9 mouse cellular contexts compared by ENCODE assay signal in genomic region chr2:93744346-93745229, GRCm38 (mm10).
A peak's percentile ranks its signal among the peaks of the same experiment; 100 is the strongest.
DNase-seq lines count a peak whose midpoint lies in the region; ATAC-seq and TF ChIP-seq lines count a peak whose summit lies in the region.
"Had no signal": no experiment of that assay in that cellular context is flagged by ENCODE, and none has a peak within 500 bp of the region (broad histone marks: within the 10 kb centered on the region; RNA-seq: fewer than 3 reads in every experiment).

No protein-coding gene starts in this region.

- TF ChIP-seq CTCF in heart, postnatal 0 days (IDR thresholded peaks at IDR 0.05; ENCODE audit: low read depth): peak; percentile 32
- TF ChIP-seq CTCF in forebrain, postnatal 0 days (IDR thresholded peaks at IDR 0.05; ENCODE audit: low read depth): no peak
- TF ChIP-seq CTCF in thymus, adult 2 months (IDR thresholded peaks at IDR 0.05; ENCODE audit: borderline replicate concordance, control insufficient read depth, extremely low read depth, insufficient read depth, low read length, poor library complexity): no peak

- no peak for ATAC-seq in heart, postnatal 0 days (ENCODE audit: insufficient read depth, low read depth)
- peak; percentile 90 for ATAC-seq in forebrain, postnatal 0 days
- ATAC-seq in limb, embryonic 13.5 days (ENCODE audit: low FRiP score, low read depth): no peak; the same call in 1 of the 2 replicates

- H3K27ac ChIP-seq in heart, postnatal 0 days (ENCODE audit: low read depth): no peak overlapping the region
- H3K27ac ChIP-seq in forebrain, postnatal 0 days (ENCODE audit: low read depth, low read length): peak overlapping the region; percentile 78
- no peak overlapping the region for H3K27ac ChIP-seq in limb, embryonic 13.5 days
- H3K27ac ChIP-seq in thymus, adult 2 months (ENCODE audit: control insufficient read depth, insufficient read depth, low read length): no peak overlapping the region
- H3K27ac ChIP-seq: embryonic facial prominence, embryonic 15.5 days had no signal

- H3K9ac ChIP-seq in heart, postnatal 0 days (replicated peaks; ENCODE audit: low read depth, low read length): no peak overlapping the region
- H3K9ac ChIP-seq in forebrain, postnatal 0 days: no peak overlapping the region
- H3K9ac ChIP-seq in limb, embryonic 13.5 days: 0 out of 2 replicates have a peak overlapping the region, but pooled peaks have one; percentile 8
- H3K9ac ChIP-seq: embryonic facial prominence, embryonic 15.5 days had no signal

- H3K27me3 ChIP-seq in heart, postnatal 0 days (ENCODE audit: control insufficient read depth, insufficient read depth, low read length): no peaks in the 10 kb centered on the region
- no peaks in the 10 kb centered on the region for H3K27me3 ChIP-seq in forebrain, postnatal 0 days (ENCODE audit: insufficient read depth, low read length)
- peaks cover 19% of the 10 kb centered on the region for H3K27me3 ChIP-seq in limb, embryonic 13.5 days
- no peaks in the 10 kb centered on the region for H3K27me3 ChIP-seq in thymus, adult 2 months (ENCODE audit: control insufficient read depth, insufficient read depth, low read length)
- H3K27me3 ChIP-seq: embryonic facial prominence, embryonic 15.5 days had no signal

- DNase-seq in heart, postnatal 0 days (ENCODE audit: low spot score): no peak
- DNase-seq in heart, adult 11 months: no peak
- DNase-seq in cerebellum, adult 11 months: peak; percentile 56
- DNase-seq in forebrain, postnatal 0 days: peak; percentile 71
- DNase-seq in thymus, adult 2 months: no peak
- DNase-seq in urinary bladder, postnatal 10 days (ENCODE audit: low spot score): no peak
- DNase-seq in frontal cortex, postnatal 14 days (ENCODE audit: low spot score in 2 of 2): no peak

- 56% methylated on average over 11 of the region's 11 CpGs for WGBS in heart, postnatal 0 days
- 16% methylated on average over 11 of the region's 11 CpGs for WGBS in forebrain, postnatal 0 days
- 26% methylated on average over 11 of the region's 11 CpGs for WGBS in limb, embryonic 13.5 days
- 92% methylated on average over 11 of the region's 11 CpGs for WGBS in thymus, adult 2 months

- H3K36me3 ChIP-seq in heart, postnatal 0 days (replicated peaks; ENCODE audit: control insufficient read depth, insufficient read depth, low read length): no peaks in the 10 kb centered on the region
- peaks cover 2% of the 10 kb centered on the region; the same call in 1 of the 2 replicates for H3K36me3 ChIP-seq in forebrain, postnatal 0 days (ENCODE audit: insufficient read depth)
- 0 out of 2 replicates have a peak, but pooled peaks cover 1% of the 10 kb centered on the region for H3K36me3 ChIP-seq in limb, embryonic 13.5 days
- no peaks in the 10 kb centered on the region for H3K36me3 ChIP-seq in thymus, adult 2 months (ENCODE audit: control insufficient read depth, insufficient read depth, low read length)
- H3K36me3 ChIP-seq: embryonic facial prominence, embryonic 15.5 days had no signal

- H3K9me3 ChIP-seq in heart, postnatal 0 days (replicated peaks; ENCODE audit: control insufficient read depth, low read length): no peaks in the 10 kb centered on the region
- no peaks in the 10 kb centered on the region for H3K9me3 ChIP-seq in forebrain, postnatal 0 days (ENCODE audit: low read length)
- no peaks in the 10 kb centered on the region for H3K9me3 ChIP-seq in limb, embryonic 13.5 days
- H3K9me3 ChIP-seq: embryonic facial prominence, embryonic 15.5 days had no signal

- no peaks in the 10 kb centered on the region for H3K4me1 ChIP-seq in heart, postnatal 0 days (ENCODE audit: control insufficient read depth, insufficient read depth)
- H3K4me1 ChIP-seq in forebrain, postnatal 0 days (ENCODE audit: insufficient read depth): 0 out of 2 replicates have a peak, but pooled peaks cover 10% of the 10 kb centered on the region
- peaks cover 59% of the 10 kb centered on the region for H3K4me1 ChIP-seq in limb, embryonic 13.5 days
- peaks cover 7% of the 10 kb centered on the region for H3K4me1 ChIP-seq in thymus, adult 2 months (replicated peaks; ENCODE audit: control insufficient read depth, insufficient read depth, low read length)

- TF ChIP-seq EP300 in heart, postnatal 0 days (IDR thresholded peaks at IDR 0.05; ENCODE audit: low read depth): no peak

- TF ChIP-seq POLR2A in thymus, adult 2 months (IDR thresholded peaks at IDR 0.05; ENCODE audit: control insufficient read depth, extremely low read depth, insufficient read depth, low read length, poor library complexity): no peak

- H3K4me2 ChIP-seq in heart, postnatal 0 days (ENCODE audit: low read depth, low read length): no peak overlapping the region
- no peak overlapping the region for H3K4me2 ChIP-seq in forebrain, postnatal 0 days (ENCODE audit: low read depth)
- no peak overlapping the region for H3K4me2 ChIP-seq in limb, embryonic 13.5 days (replicated peaks)
- H3K4me2 ChIP-seq: embryonic facial prominence, embryonic 15.5 days had no signal

- H3K4me3 ChIP-seq in heart, postnatal 0 days (ENCODE audit: low read depth, low read length): no peak overlapping the region
- H3K4me3 ChIP-seq in forebrain, postnatal 0 days (ENCODE audit: low read depth, low read length): no peak overlapping the region
- H3K4me3 ChIP-seq in limb, embryonic 13.5 days: no peak overlapping the region
- H3K4me3 ChIP-seq in thymus, adult 2 months (ENCODE audit: control insufficient read depth, insufficient read depth, low read length): no peak overlapping the region
- H3K4me3 ChIP-seq: embryonic facial prominence, embryonic 15.5 days had no signal

Comparison
In these comparisons a context has a peak if more than half of its experiments do, and no peak if none do; other contexts are left out.
1. DNase-seq: peak in cerebellum, adult 11 months (single experiment) and forebrain, postnatal 0 days (single experiment); none in heart, postnatal 0 days (single experiment), heart, adult 11 months (single experiment), thymus, adult 2 months (single experiment), urinary bladder, postnatal 10 days (single experiment) and frontal cortex, postnatal 14 days (0 of 2).